Mouse (Mus musculus): ENCODE data around the gene Bmp4. TPM values are rescaled to one million over a fixed set of nuclear protein-coding genes. Genes with fewer than 3 reads are reported as not detected.

The Bmp4 gene
- polyA plus RNA-seq (2015; fragmentation: Nextera tagmentation; extraction: Ambion mirVana) = 1.4 TPM in 2 replicates

- DNase-seq = no peak
- Histone ChIP-seq H3K36me3 (no peaks in the 10 kb centered on the region), H3K27me3 (peaks cover 83% of the 10 kb centered on the region), H3K4me3 (replicated peaks) (peak within 1 kb of the TSS; percentile 26), H3K27ac (no peak within 1 kb of the TSS), H3K9me3 (replicated peaks) (no peaks in the 10 kb centered on the region), H3K4me2 (peak within 1 kb of the TSS; percentile 40), H3K9ac (no peak within 1 kb of the TSS), H3K4me1 (replicated peaks) (peaks cover 23% of the 10 kb centered on the region)
- WGBS (ENCODE audit: insufficient replicate concordance) = 3% methylated on average over 26 of the region's 26 CpGs
- ATAC-seq (ENCODE audit: low read depth) = no peak
Measured at GRCm38 (mm10) chr14:46390249-46390775, at the start of gene Bmp4. Gene Bmp4, minus strand, starts transcription at chr14:46390669.

DNA sequence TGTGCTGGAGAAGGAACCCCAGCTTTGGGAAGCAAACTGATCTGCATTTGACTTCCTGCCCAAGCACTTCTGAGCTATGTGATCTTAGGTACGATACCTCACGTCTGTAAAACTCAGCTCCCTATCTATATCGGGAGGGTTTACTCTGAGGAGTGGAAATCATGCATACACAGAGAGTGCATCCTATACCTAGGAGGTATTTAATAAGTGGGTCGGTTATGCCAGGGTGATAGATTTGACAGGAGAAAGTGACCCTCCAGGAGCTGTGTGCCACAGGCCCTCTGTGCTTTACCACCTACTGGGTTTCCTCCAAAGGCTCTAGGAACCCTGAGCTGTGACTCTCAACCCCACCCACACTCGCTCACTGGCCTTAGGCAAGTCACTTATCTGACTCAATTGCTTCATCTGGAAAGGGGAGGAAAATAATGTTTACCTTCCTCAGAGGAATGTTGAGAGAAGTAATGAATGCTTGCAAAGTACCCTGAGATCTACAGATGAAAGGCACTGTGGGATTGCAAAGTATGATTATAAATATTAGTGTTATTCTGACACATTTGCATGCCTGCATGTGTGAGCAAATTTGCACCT is 49.1 kb upstream of the Bmp4 start:
- Histone ChIP-seq H3K9ac (no peak overlapping the region), H3K36me3 (no peaks in the 10 kb centered on the region), H3K4me1 (replicated peaks) (no peaks in the 10 kb centered on the region), H3K27me3 (no peaks in the 10 kb centered on the region), H3K27ac (no peak overlapping the region), H3K4me2 (no peak overlapping the region), H3K4me3 (replicated peaks) (no peak overlapping the region), H3K9me3 (replicated peaks) (no peaks in the 10 kb centered on the region)
- no peak for ATAC-seq (ENCODE audit: low read depth)
- 65% methylated on average over 5 of the region's 5 CpGs for WGBS (ENCODE audit: insufficient replicate concordance)
- DNase-seq = no peak

- no peak for ATAC-seq (ENCODE audit: low read depth)
Measured at GRCm38 (mm10) chr14:46436471-46437090, 46.1 kb upstream of the Bmp4 start.

GRCm38 (mm10) chr14:46430231-46430630 is 39.8 kb upstream of the Bmp4 start:
- ATAC-seq (ENCODE audit: low read depth) = no peak
- WGBS (ENCODE audit: insufficient replicate concordance) = 78% methylated on average over 5 of the region's 5 CpGs

More at GRCm38 (mm10) chr14:46436471-46437090, 46.1 kb upstream of the Bmp4 start:
- H3K36me3 ChIP-seq = no peaks in the 10 kb centered on the region
- DNase-seq = no peak
- H3K27me3 ChIP-seq = no peaks in the 10 kb centered on the region
- 35% methylated on average over 9 of the region's 9 CpGs for WGBS (ENCODE audit: insufficient replicate concordance)
- no peaks in the 10 kb centered on the region for H3K9me3 ChIP-seq (replicated peaks)
- no peaks in the 10 kb centered on the region for H3K4me1 ChIP-seq (replicated peaks)
- H3K27ac ChIP-seq = no peak overlapping the region
- H3K4me3 ChIP-seq (replicated peaks) = no peak overlapping the region
- H3K4me2 ChIP-seq = no peak overlapping the region
- no peak overlapping the region for H3K9ac ChIP-seq

DNA sequence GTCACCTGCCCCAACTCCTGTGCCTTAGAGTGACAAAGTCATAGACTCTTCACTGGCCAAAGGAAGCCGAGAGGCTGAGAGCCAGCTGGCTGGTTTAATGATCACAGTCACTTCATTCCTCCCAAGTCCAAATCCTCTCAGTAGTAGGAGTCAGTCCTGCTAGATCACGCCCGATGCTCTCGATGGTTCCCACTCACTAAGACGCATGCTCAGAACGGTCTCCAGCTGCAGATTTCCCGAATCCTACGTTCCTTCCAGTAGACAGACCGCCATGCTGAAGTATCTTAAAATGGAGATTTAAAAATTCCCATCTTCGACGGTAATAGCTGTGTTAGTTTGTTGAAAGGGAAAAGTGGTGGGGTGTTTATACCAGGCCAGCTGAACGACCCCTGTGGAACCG is 36.8 kb upstream of the Bmp4 start:
- H3K27me3 ChIP-seq = no peaks in the 10 kb centered on the region
- H3K4me2 ChIP-seq = no peak overlapping the region
- ATAC-seq (ENCODE audit: low read depth) = no peak
- H3K36me3 ChIP-seq = no peaks in the 10 kb centered on the region
- no peak for DNase-seq
- H3K4me3 ChIP-seq (replicated peaks) = no peak overlapping the region
- 80% methylated on average over 13 of the region's 13 CpGs for WGBS (ENCODE audit: insufficient replicate concordance)
- no peak overlapping the region for H3K27ac ChIP-seq
- H3K9me3 ChIP-seq (replicated peaks) = no peaks in the 10 kb centered on the region
- H3K4me1 ChIP-seq (replicated peaks) = no peaks in the 10 kb centered on the region
- no peak overlapping the region for H3K9ac ChIP-seq

More at GRCm38 (mm10) chr14:46430231-46430630, 39.8 kb upstream of the Bmp4 start:
- Histone ChIP-seq H3K27ac (no peak overlapping the region), H3K4me2 (no peak overlapping the region), H3K9ac (no peak overlapping the region), H3K4me3 (replicated peaks) (no peak overlapping the region), H3K27me3 (no peaks in the 10 kb centered on the region), H3K36me3 (no peaks in the 10 kb centered on the region), H3K9me3 (replicated peaks) (no peaks in the 10 kb centered on the region), H3K4me1 (replicated peaks) (no peaks in the 10 kb centered on the region)
- DNase-seq = no peak

DNA sequence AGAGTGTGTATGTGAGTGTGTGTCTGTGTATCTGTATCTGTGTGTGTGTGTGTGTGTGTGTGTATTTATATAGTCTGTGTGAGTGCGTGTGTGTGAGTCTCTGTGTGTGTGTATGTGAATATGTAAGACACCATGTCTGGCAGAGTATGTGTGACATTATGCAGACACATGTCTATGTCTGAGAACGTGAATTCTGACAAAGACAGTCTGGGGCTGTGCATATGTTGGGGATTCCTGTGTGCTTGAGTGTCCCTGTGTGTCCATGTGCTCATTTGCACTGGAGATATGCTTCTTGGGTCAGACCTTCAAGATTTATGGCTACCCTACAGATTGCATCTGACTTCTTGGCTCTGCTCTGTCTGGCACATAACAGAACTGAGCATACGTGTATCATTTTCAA is 31.4 kb upstream of the Bmp4 start:
- DNase-seq (no peak), ATAC-seq (ENCODE audit: low read depth) (no peak)
- 69% methylated on average over 3 of the region's 3 CpGs for WGBS (ENCODE audit: insufficient replicate concordance)

GRCm38 (mm10) chr14:46419269-46419668 is 28.8 kb upstream of the Bmp4 start:
- Histone ChIP-seq H3K27ac (no peak overlapping the region), H3K9ac (no peak overlapping the region), H3K36me3 (no peaks in the 10 kb centered on the region), H3K4me3 (replicated peaks) (no peak overlapping the region), H3K4me2 (no peak overlapping the region), H3K4me1 (replicated peaks) (no peaks in the 10 kb centered on the region), H3K9me3 (replicated peaks) (no peaks in the 10 kb centered on the region), H3K27me3 (no peaks in the 10 kb centered on the region)
- WGBS (ENCODE audit: insufficient replicate concordance) = 68% methylated on average over 11 of the region's 11 CpGs
- DNase-seq = no peak
- ATAC-seq (ENCODE audit: low read depth) = no peak

More for the DNA sequence above, 31.4 kb upstream of the Bmp4 start:
- Histone ChIP-seq H3K27ac (no peak overlapping the region), H3K36me3 (no peaks in the 10 kb centered on the region), H3K9ac (no peak overlapping the region), H3K27me3 (no peaks in the 10 kb centered on the region), H3K4me1 (replicated peaks) (no peaks in the 10 kb centered on the region), H3K4me2 (no peak overlapping the region), H3K9me3 (replicated peaks) (no peaks in the 10 kb centered on the region), H3K4me3 (replicated peaks) (no peak overlapping the region)

GRCm38 (mm10) chr14:46418371-46419097 is 28.1 kb upstream of the Bmp4 start:
- no peak overlapping the region for H3K9ac ChIP-seq
- no peaks in the 10 kb centered on the region for H3K27me3 ChIP-seq
- DNase-seq (no peak), ATAC-seq (ENCODE audit: low read depth) (no peak)
- no peak overlapping the region for H3K4me2 ChIP-seq
- no peaks in the 10 kb centered on the region for H3K4me1 ChIP-seq (replicated peaks)
- H3K9me3 ChIP-seq (replicated peaks) = no peaks in the 10 kb centered on the region
- H3K4me3 ChIP-seq (replicated peaks) = no peak overlapping the region
- 70% methylated on average over 15 of the region's 15 CpGs for WGBS (ENCODE audit: insufficient replicate concordance)
- H3K36me3 ChIP-seq = no peaks in the 10 kb centered on the region
- no peak overlapping the region for H3K27ac ChIP-seq

DNA sequence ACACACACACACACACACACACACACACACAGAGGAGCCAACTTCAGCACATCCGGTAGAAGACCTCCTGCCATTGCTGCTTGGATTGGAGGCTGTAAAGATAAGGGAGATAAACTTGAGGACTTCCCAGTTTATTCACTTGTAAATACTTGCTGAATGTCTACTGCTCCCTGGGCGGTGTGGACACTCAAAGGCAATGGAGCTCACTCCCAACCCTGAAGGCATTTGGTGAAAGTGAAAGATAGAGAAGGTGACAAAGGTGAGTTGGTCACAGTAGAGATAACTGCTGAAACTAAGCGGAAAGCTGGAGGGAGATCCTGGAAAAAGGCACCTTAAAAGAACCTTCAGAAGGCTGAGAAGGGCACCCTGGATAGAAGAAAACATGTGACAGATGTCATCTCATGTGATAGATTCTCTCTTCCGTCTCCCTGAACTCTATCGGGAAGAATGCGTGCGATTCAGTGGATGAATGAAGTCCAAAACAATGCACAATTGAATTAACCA is 22.1 kb upstream of the Bmp4 start:
- Histone ChIP-seq H3K36me3 (no peaks in the 10 kb centered on the region), H3K27ac (no peak overlapping the region), H3K4me2 (no peak overlapping the region), H3K4me3 (replicated peaks) (no peak overlapping the region), H3K9me3 (replicated peaks) (no peaks in the 10 kb centered on the region), H3K9ac (no peak overlapping the region), H3K27me3 (no peaks in the 10 kb centered on the region), H3K4me1 (replicated peaks) (0 out of 2 replicates have a peak, but pooled peaks cover 2% of the 10 kb centered on the region)
- DNase-seq (no peak), ATAC-seq (ENCODE audit: low read depth) (no peak)
- 63% methylated on average over 7 of the region's 7 CpGs for WGBS (ENCODE audit: insufficient replicate concordance)

GRCm38 (mm10) chr14:46410557-46411120 is 20.2 kb upstream of the Bmp4 start:
- Histone ChIP-seq H3K9me3 (replicated peaks) (no peaks in the 10 kb centered on the region), H3K4me3 (replicated peaks) (no peak overlapping the region), H3K9ac (no peak overlapping the region), H3K36me3 (no peaks in the 10 kb centered on the region), H3K4me2 (no peak overlapping the region), H3K27me3 (no peaks in the 10 kb centered on the region), H3K4me1 (replicated peaks) (0 out of 2 replicates have a peak, but pooled peaks cover 2% of the 10 kb centered on the region), H3K27ac (no peak overlapping the region)
- WGBS (ENCODE audit: insufficient replicate concordance) = 19% methylated on average over 4 of the region's 4 CpGs
- no peak for DNase-seq
- no peak for ATAC-seq (ENCODE audit: low read depth)

DNA sequence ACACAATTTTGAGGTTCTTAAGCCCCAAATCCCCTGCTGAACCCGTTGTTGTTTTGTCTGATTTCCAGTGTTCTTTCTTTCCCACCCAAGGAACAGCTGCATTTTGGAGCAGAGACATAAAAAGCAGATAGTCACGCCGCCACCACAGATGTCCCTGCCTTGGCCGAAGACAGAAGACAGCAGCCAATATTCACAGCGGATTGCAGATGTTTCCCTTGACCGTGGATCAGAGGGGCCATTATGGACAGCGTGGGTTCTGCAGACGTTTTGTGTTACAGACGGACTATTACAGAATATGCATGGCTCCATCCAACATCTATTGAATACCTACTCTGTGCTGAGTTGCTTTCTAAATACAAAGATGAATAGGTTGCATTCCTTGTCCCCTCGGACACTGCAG is 18.5 kb upstream of the Bmp4 start:
- Histone ChIP-seq H3K4me2 (no peak overlapping the region), H3K27me3 (no peaks in the 10 kb centered on the region), H3K27ac (no peak overlapping the region), H3K4me1 (replicated peaks) (0 out of 2 replicates have a peak, but pooled peaks cover 2% of the 10 kb centered on the region), H3K9ac (no peak overlapping the region), H3K4me3 (replicated peaks) (no peak overlapping the region), H3K9me3 (replicated peaks) (no peaks in the 10 kb centered on the region), H3K36me3 (no peaks in the 10 kb centered on the region)
- no peak for ATAC-seq (ENCODE audit: low read depth)
- DNase-seq = no peak
- WGBS (ENCODE audit: insufficient replicate concordance) = 80% methylated on average over 10 of the region's 10 CpGs
